Mouse (Mus musculus) midbrain, embryonic 11.5 days (tissue): ENCODE data around the gene Cfap61. TPM values are rescaled to one million over a fixed set of nuclear protein-coding genes. Genes with fewer than 3 reads are reported as not detected.
A peak's percentile ranks its signal among the peaks of the same experiment; 100 is the strongest.

Experiments
- ATAC-seq: fragments of 200-750 bp; cut with Nextera tagmentation; 2 replicates; pipeline ENCODE4 v1.8.0; 2017; ENCODE audit warnings: moderate TSS enrichment, moderate library complexity; ENCODE audit not compliant: low FRiP score
- DNase-seq: peaks from one replicate; pipeline ENCODE4 v3.0.0; 2015; ENCODE audit warnings: low spot score; ENCODE audit errors: missing footprints
- H3K27ac ChIP-seq: fragments of 300-500 bp; sonication (generic); 2 replicates; pipeline ENCODE4 v1.5.1; 2014; ENCODE audit warnings: low read depth, low read length
- H3K27me3 ChIP-seq: fragments of 300-500 bp; sonication (generic); 2 replicates; pipeline ENCODE4 v1.6.1; 2014; ENCODE audit warnings: mild to moderate bottlenecking, low read length, moderate library complexity, mixed read lengths; ENCODE audit not compliant: control insufficient read depth, insufficient read depth
- H3K36me3 ChIP-seq: fragments of 300-500 bp; sonication (generic); 2 replicates; pipeline ENCODE4 v1.6.1; 2014; ENCODE audit warnings: mild to moderate bottlenecking, low read length, moderate library complexity, mixed read lengths; ENCODE audit not compliant: control insufficient read depth, insufficient read depth
- H3K4me1 ChIP-seq: fragments of 300-500 bp; sonication (generic); 2 replicates; pipeline ENCODE4 v1.6.1; 2014; ENCODE audit warnings: low read length; ENCODE audit not compliant: control insufficient read depth, insufficient read depth
- H3K4me2 ChIP-seq: fragments of 300-500 bp; sonication (generic); 2 replicates; pipeline ENCODE4 v1.6.1; 2014; ENCODE audit warnings: mild to moderate bottlenecking, moderate library complexity
- H3K4me3 ChIP-seq: fragments of 300-500 bp; sonication (generic); 2 replicates; pipeline ENCODE4 v1.5.1; 2014; ENCODE audit warnings: low read depth, low read length
- H3K9ac ChIP-seq: fragments of 300-500 bp; sonication (generic); 2 replicates; pipeline ENCODE4 v1.6.1; 2014; ENCODE audit warnings: low read length
- H3K9me3 ChIP-seq: fragments of 300-500 bp; sonication (generic); 2 replicates; pipeline ENCODE4 v1.6.1; 2016; ENCODE audit warnings: low read length; ENCODE audit not compliant: control insufficient read depth
- WGBS: fragments of 180-500 bp; shearing (Covaris S2); extraction: QIAGEN DNeasy Blood & Tissue Kit; methylation state at CpG from one replicate; pipeline ENCODE4 v1.1.7; 2014; 5-methylcytosine and 5-hydroxymethylcytosine counted together
- polyA plus RNA-seq: library from polyadenylated mRNA; unstranded; fragments of >200 nt; fragmentation: Nextera tagmentation; extraction: Ambion mirVana; gene quantifications from 2 replicates; pipeline ENCODE4 v1.2.1, GENCODE M21; 2014

Gene Cfap61
- polyA plus RNA-seq, 1 experiment from 2014 or later, result 0.87 TPM

DNA sequence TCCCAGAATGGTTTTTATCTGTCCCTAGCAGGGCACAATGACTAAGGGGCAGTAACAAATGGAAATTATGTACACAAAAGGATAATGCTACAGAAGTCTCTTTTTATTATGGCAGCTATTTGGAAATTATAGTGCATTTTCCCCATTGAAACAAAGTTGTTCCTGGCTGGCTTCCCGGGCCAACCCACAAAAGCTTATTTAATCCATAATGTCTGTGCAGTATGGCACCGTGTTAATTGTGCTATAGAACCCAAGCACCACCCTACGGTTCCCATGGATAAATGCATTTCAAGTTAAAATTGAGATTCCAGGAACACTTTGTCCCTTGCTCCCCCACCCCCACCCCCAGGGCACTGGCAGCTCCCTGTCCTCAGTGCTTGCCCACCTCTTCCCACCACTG, 9.7 kb downstream of the Cfap61 start:
- 85% methylated on average over 3 of the region's 3 CpGs for WGBS
- ATAC-seq (no peak), DNase-seq (no peak)
- H3K27me3 ChIP-seq, result no peaks in the 10 kb centered on the region
- no peak overlapping the region for H3K27ac ChIP-seq
- H3K9ac ChIP-seq, result no peak overlapping the region
- H3K4me3 ChIP-seq, result no peak overlapping the region
- H3K9me3 ChIP-seq, result no peaks in the 10 kb centered on the region
- H3K4me2 ChIP-seq, result no peak overlapping the region
- H3K36me3 ChIP-seq, result no peaks in the 10 kb centered on the region
- peaks cover 9% of the 10 kb centered on the region; the same call in 1 of the 2 replicates for H3K4me1 ChIP-seq

DNA sequence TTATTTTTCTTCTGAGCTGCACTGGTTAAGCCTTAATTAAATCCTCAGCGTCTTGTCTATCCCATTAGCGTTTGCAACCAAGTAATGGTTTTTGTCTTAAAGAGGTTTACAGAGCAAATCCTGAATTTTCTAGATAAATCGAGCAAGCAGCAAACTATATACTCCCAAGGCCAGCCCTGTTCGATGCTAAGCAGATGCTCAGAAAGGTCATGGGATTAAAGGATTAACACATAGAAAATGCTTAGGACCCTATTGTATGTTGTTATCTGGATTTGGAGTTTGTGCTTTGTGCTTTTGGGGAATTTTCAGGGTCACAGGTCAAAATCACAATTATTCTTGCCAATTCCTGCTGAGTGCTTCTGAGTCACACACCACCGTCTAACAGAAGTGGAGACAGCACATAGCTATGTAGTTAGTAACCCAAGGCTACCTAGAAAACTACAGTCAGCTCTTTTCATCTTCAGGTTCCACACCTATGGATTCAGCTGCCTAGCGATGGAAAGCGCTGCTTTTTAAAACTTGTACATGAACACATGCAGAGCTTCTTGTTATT, 13.9 kb downstream of the Cfap61 start:
- Histone ChIP-seq H3K36me3 (no peaks in the 10 kb centered on the region), H3K27ac (no peak overlapping the region), H3K9me3 (no peaks in the 10 kb centered on the region), H3K27me3 (no peaks in the 10 kb centered on the region), H3K9ac (no peak overlapping the region), H3K4me3 (no peak overlapping the region), H3K4me2 (no peak overlapping the region), H3K4me1 (peaks cover 21% of the 10 kb centered on the region)
- peak; percentile 51; the same call in 1 of the 2 replicates for ATAC-seq
- peak; percentile 84 for DNase-seq
- WGBS, result 42% methylated on average over 7 of the region's 7 CpGs

DNA sequence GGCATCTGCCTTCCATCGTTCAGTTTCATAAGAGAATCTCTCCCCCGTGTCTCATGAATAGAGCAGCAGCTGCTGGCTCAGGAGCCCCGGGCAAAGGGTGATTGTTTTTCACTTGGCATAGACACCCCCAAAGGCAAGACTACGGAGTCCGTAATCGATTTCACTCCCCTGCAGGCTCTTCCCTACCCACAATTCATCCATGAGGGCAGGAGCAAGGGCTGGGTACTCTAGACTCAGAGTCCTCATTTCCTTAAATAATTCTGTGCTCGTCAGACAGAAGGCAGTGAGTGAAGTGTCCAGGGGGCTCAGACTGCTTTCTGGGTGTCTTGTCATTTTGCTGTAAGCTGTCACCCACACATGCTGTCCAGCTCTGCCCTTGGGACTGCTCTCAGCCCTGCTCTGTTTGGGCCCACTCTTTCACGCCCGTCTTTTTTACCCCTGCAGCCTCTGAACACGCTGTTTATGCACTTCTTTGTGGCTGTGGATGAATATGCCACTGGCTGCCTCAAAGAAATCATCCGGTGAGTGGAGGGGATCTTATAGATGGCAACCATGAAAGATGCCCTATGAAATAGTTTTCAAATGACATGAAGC, 15.0 kb downstream of the Cfap61 start:
- Histone ChIP-seq H3K4me1 (peaks cover 21% of the 10 kb centered on the region), H3K4me3 (no peak overlapping the region), H3K4me2 (no peak overlapping the region), H3K27ac (no peak overlapping the region), H3K9me3 (no peaks in the 10 kb centered on the region), H3K27me3 (no peaks in the 10 kb centered on the region), H3K36me3 (no peaks in the 10 kb centered on the region), H3K9ac (0 out of 2 replicates have a peak overlapping the region, but pooled peaks have one; percentile 25)
- ATAC-seq, result peak; percentile 31; the same call in 1 of the 2 replicates
- DNase-seq, result peak; percentile 88
- WGBS, result 43% methylated on average over 11 of the region's 11 CpGs

DNA sequence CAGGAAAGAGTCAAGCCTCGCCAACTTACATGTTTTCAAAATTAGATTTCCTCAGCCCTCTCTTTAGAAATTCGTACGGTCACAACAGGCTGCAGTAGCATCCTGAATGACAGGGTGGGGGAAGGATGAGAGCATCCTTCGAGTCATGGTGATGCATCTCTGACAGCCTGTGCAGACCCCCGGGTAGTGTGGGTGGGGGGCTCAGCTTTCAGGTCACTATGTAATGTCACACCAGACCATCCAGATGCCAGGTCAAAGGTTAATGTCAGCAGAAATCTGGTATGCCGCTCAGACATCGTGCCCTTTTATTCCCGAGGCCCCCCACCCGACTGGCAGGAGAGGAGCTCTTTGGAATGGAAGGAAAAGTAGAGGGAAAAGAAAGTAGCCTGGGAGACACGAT, 15.7 kb downstream of the Cfap61 start:
- Histone ChIP-seq H3K4me2 (no peak overlapping the region), H3K9ac (no peak overlapping the region), H3K27me3 (no peaks in the 10 kb centered on the region), H3K4me3 (no peak overlapping the region), H3K9me3 (no peaks in the 10 kb centered on the region), H3K4me1 (peaks cover 21% of the 10 kb centered on the region), H3K36me3 (no peaks in the 10 kb centered on the region), H3K27ac (no peak overlapping the region)
- WGBS, result 28% methylated on average over 10 of the region's 10 CpGs
- DNase-seq, result peak; percentile 84
- ATAC-seq, result 0 out of 2 replicates have a peak, but pooled peaks have one; percentile 31

DNA sequence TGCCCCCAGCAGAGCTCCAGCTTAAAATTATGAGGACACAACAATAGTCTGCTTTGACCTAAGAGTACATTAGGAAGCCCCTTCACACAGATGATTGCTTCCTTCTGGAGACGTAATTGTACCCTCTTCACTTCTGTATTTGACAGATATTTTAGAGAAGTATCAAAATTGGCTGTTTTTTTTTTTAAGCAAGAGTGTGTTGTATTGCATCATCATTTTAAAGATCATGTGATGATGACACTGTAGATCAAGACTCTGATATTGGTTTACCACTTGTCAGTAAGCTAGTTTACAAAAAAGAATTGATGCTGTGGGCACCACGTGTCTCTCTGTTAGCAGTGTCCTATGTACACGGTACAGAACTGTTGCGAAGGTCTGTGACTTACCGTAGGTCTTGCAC, 18.1 kb downstream of the Cfap61 start:
- 87% methylated on average over 5 of the region's 5 CpGs for WGBS
- DNase-seq (no peak), ATAC-seq (no peak)
- H3K27me3 ChIP-seq, result no peaks in the 10 kb centered on the region
- H3K9ac ChIP-seq, result no peak overlapping the region
- no peak overlapping the region for H3K4me2 ChIP-seq
- peaks cover 21% of the 10 kb centered on the region for H3K4me1 ChIP-seq
- no peak overlapping the region for H3K27ac ChIP-seq
- no peak overlapping the region for H3K4me3 ChIP-seq
- H3K9me3 ChIP-seq, result no peaks in the 10 kb centered on the region
- H3K36me3 ChIP-seq, result no peaks in the 10 kb centered on the region

DNA sequence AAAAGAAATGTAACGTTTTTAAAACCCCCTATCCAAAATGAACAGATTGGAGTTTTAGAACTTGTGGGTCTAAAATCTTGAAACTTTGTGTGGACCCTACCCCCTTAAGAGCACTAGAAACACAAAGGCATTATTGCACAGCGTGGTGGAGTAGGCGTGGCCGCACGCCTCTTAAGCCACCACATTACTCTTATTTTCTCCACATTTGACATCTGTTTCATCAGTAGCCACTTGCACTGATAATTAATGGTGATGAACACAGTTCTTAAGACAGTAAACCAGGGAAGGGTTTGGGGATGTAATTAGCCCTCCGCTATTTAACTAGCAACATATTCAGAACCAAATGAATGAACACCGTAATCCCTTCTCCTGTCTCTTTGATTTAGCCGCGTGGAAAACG, 21.3 kb downstream of the Cfap61 start:
- H3K9me3 ChIP-seq, result no peaks in the 10 kb centered on the region
- ATAC-seq, result no peak
- H3K27me3 ChIP-seq, result no peaks in the 10 kb centered on the region
- H3K9ac ChIP-seq, result no peak overlapping the region
- H3K27ac ChIP-seq, result no peak overlapping the region
- WGBS, result 58% methylated on average over 10 of the region's 10 CpGs
- H3K4me1 ChIP-seq, result peaks cover 5% of the 10 kb centered on the region
- H3K36me3 ChIP-seq, result no peaks in the 10 kb centered on the region
- H3K4me2 ChIP-seq, result no peak overlapping the region
- peak; percentile 73 for DNase-seq
- no peak overlapping the region for H3K4me3 ChIP-seq

DNA sequence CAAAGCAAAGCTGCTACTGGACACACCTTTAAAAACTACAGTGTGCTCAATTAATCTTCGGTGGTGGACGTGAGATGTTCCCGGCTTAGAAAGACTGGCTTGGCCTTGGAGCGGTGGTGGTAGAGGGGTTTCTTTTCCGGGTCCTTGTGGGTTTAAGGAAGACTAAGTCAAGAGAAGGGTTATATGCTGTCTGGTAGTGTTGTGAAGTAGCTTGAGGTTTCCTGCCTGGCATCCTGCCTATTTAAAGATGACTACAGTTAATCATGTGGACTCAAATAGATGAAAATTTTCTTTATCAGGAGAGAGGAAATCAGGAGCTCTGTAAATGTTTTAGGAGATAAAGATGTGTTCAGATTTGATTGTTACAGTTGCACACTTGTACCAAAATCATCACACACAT, 21.7 kb downstream of the Cfap61 start:
- DNase-seq (no peak), ATAC-seq (no peak)
- no peak overlapping the region for H3K4me3 ChIP-seq
- no peak overlapping the region for H3K4me2 ChIP-seq
- H3K9me3 ChIP-seq, result no peaks in the 10 kb centered on the region
- H3K27ac ChIP-seq, result no peak overlapping the region
- no peak overlapping the region for H3K9ac ChIP-seq
- no peaks in the 10 kb centered on the region for H3K36me3 ChIP-seq
- peaks cover 5% of the 10 kb centered on the region for H3K4me1 ChIP-seq
- WGBS, result 44% methylated on average over 5 of the region's 5 CpGs
- H3K27me3 ChIP-seq, result no peaks in the 10 kb centered on the region

DNA sequence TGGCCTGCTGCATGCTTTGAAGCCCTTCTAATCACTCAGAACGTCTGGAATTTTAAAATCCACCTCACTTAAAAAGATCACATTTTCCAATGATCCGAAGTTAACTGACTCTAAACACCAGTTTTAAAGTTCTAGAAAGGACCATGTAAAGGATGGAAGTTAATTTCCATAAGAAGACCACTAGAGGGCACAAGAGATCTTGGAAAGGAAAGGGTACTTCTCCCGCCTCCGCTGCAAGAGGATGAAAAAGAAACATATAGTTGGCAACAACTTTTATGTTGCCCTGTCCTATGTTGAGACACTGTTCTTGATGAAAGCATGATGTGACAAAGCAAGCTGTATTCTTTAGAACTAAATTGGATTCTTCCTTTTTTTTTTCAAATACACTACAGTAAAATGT, 22.9 kb downstream of the Cfap61 start:
- H3K27ac ChIP-seq, result no peak overlapping the region
- DNase-seq (peak; percentile 90), ATAC-seq (peak; percentile 33; the same call in 1 of the 2 replicates)
- no peaks in the 10 kb centered on the region for H3K27me3 ChIP-seq
- no peak overlapping the region for H3K4me3 ChIP-seq
- peaks cover 5% of the 10 kb centered on the region for H3K4me1 ChIP-seq
- no peak overlapping the region for H3K9ac ChIP-seq
- 13% methylated on average over 4 of the region's 4 CpGs for WGBS
- no peak overlapping the region for H3K4me2 ChIP-seq
- H3K9me3 ChIP-seq, result no peaks in the 10 kb centered on the region
- no peaks in the 10 kb centered on the region for H3K36me3 ChIP-seq

DNA sequence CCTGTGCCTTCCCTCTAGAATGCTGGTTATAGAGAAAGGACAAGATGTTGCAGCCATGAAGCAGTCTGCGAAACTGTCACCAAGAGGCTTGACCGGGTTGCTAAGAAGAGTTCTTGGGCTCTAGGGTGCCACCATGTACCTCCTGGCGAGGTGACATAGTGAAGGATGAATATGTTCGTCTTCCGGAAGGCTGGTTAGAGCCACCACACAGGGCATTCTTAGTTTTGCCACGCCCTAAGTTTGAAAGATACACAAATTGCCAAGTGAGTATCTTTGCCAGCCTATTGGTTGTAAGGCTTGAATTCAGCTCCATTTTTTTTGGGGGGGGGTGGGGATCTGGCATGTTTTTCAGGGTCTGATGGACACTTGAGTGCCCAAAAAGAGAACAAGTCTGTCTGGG, 23.5 kb downstream of the Cfap61 start:
- H3K4me2 ChIP-seq, result no peak overlapping the region
- H3K4me3 ChIP-seq, result no peak overlapping the region
- no peaks in the 10 kb centered on the region for H3K36me3 ChIP-seq
- no peaks in the 10 kb centered on the region for H3K27me3 ChIP-seq
- no peaks in the 10 kb centered on the region for H3K9me3 ChIP-seq
- no peak for ATAC-seq
- DNase-seq, result peak; percentile 83
- 85% methylated on average over 6 of the region's 6 CpGs for WGBS
- peaks cover 5% of the 10 kb centered on the region for H3K4me1 ChIP-seq
- H3K9ac ChIP-seq, result no peak overlapping the region
- no peak overlapping the region for H3K27ac ChIP-seq
